Mouse (Mus musculus) CD4-positive naive resting alpha-beta T cell, adult 57 days (primary cell): ENCODE results near the gene Prtg. TPM values are rescaled to one million over a fixed set of nuclear protein-coding genes. Genes with fewer than 3 reads are reported as not detected.

Experiments used
- total RNA-seq: library from RNA; stranded (reverse); gene quantifications from one replicate; pipeline ENCODE4 v1.2.4, GENCODE M21; 2023

The Prtg gene
- 0.06 TPM for total RNA-seq

GRCm38 (mm10) chr9:72806731-72807419, at the start of gene Prtg:
Gene Prtg, plus strand, starts transcription at chr9:72806874.

GRCm38 (mm10) chr9:72925021-72925934, 118.6 kb downstream of the Prtg start, which contains the start of gene Pygo1:
Gene Pygo1, plus strand, starts transcription at chr9:72925645.

GRCm38 (mm10) chr9:72958521-72959450, 152.1 kb downstream of the Prtg start, which contains the start of the genes Dyx1c1 and Gm44503:
Gene Dyx1c1, plus strand, starts transcription at chr9:72958785.
Gene Gm44503, plus strand, starts transcription at chr9:72958852.

Other genes starting within 250 kb of the Prtg start
- 12.8 TPM for gene Nedd4, start 144.5 kb upstream of the Prtg start, total RNA-seq
- gene Pygo1, start 118.8 kb downstream of the Prtg start, total RNA-seq: not detected
- 1.6 TPM for gene Dyx1c1, start 151.9 kb downstream of the Prtg start, total RNA-seq
- 0.50 TPM for gene Gm44503, start 152.0 kb downstream of the Prtg start, total RNA-seq
- gene Ccpg1os, start 178.5 kb downstream of the Prtg start, total RNA-seq: 11.2 TPM
- 184 TPM for gene Ccpg1, start 178.6 kb downstream of the Prtg start, total RNA-seq
- 14.2 TPM for gene Pigb, start 233.5 kb downstream of the Prtg start, total RNA-seq
- gene Rab27a, start 238.0 kb downstream of the Prtg start, total RNA-seq: 55.2 TPM